11 mouse cellular contexts compared by ENCODE assay signal in the genomic region with DNA sequence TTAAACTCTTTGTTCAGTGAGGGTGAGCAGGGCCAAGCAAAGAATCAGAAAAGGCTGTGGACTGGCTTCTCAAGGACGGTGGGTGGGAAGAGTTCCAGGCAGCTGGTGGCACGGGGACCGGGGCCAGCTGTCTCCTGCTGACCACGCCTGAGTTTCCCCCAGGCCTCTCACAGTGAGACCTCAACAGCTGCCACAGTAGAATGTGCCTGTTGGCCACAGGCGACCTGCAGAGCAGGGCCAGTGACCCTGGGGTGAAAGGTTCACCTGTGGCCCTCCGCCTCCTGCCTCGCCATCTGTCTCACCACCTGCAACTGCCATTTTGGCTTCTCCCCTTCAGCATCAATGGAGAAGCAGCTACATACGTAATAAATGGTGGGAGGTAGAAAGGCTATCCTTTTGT. TPM values are rescaled to one million over a fixed set of nuclear protein-coding genes. Genes with fewer than 3 reads are reported as not detected.
A peak's percentile ranks its signal among the peaks of the same experiment; 100 is the strongest.
DNase-seq lines count a peak whose midpoint lies in the region; ATAC-seq lines count a peak whose summit lies in the region.
"Had no signal": no experiment of that assay in that cellular context is flagged by ENCODE, and none has a peak within 500 bp of the region (broad histone marks: within the 10 kb centered on the region; RNA-seq: fewer than 3 reads in every experiment).

No protein-coding gene starts in this region.

- 28% methylated on average over 8 of the region's 8 CpGs for WGBS in hindbrain, embryonic 10.5 days
- 30% methylated on average over 8 of the region's 8 CpGs for whole genome bisulfite sequencing in hindbrain, embryonic 14.5 days
- 37% methylated on average over 7 of the region's 8 CpGs for WGBS in neural tube, embryonic 11.5 days

- peaks cover 79% of the 10 kb centered on the region for H3K4me1 ChIP-seq in hindbrain, embryonic 10.5 days (replicated peaks)
- H3K4me1 ChIP-seq in hindbrain, embryonic 14.5 days (replicated peaks; ENCODE audit: control insufficient read depth, insufficient read depth, low read length) = peaks cover 4% of the 10 kb centered on the region; the same call in 1 of the 2 replicates
- H3K4me1 ChIP-seq in neural tube, embryonic 11.5 days (ENCODE audit: control insufficient read depth, insufficient read depth, low read length) = peaks cover 6% of the 10 kb centered on the region; the same call in 1 of the 2 replicates

- peak overlapping the region; percentile 82 for H3K27ac ChIP-seq in hindbrain, embryonic 10.5 days
- H3K27ac ChIP-seq in hindbrain, embryonic 14.5 days = no peak overlapping the region
- peak overlapping the region; percentile 34; the same call in 1 of the 2 replicates for H3K27ac ChIP-seq in neural tube, embryonic 11.5 days (ENCODE audit: low read depth, low read length)
- H3K27ac ChIP-seq: heart, adult 2 months; liver, embryonic 14.5 days had no signal

- no peaks in the 10 kb centered on the region for H3K27me3 ChIP-seq in hindbrain, embryonic 10.5 days (ENCODE audit: insufficient read depth, poor library complexity, severe bottlenecking)
- no peaks in the 10 kb centered on the region for H3K27me3 ChIP-seq in hindbrain, embryonic 14.5 days (ENCODE audit: control insufficient read depth, insufficient read depth, low read length)
- no peaks in the 10 kb centered on the region for H3K27me3 ChIP-seq in neural tube, embryonic 11.5 days (ENCODE audit: control insufficient read depth, insufficient read depth, low read length)

- no peak overlapping the region for H3K9ac ChIP-seq in hindbrain, embryonic 14.5 days
- H3K9ac ChIP-seq in neural tube, embryonic 11.5 days (ENCODE audit: low read length) = no peak overlapping the region
- H3K9ac ChIP-seq: liver, embryonic 14.5 days had no signal

- 0 out of 2 replicates have a peak, but pooled peaks cover 4% of the 10 kb centered on the region for H3K36me3 ChIP-seq in hindbrain, embryonic 10.5 days
- no peaks in the 10 kb centered on the region for H3K36me3 ChIP-seq in hindbrain, embryonic 14.5 days (replicated peaks; ENCODE audit: control insufficient read depth, insufficient read depth)
- H3K36me3 ChIP-seq in neural tube, embryonic 11.5 days (ENCODE audit: control insufficient read depth, insufficient read depth, low read length) = no peaks in the 10 kb centered on the region

- no peaks in the 10 kb centered on the region for H3K9me3 ChIP-seq in hindbrain, embryonic 10.5 days
- H3K9me3 ChIP-seq in hindbrain, embryonic 14.5 days (ENCODE audit: control insufficient read depth, low read length) = no peaks in the 10 kb centered on the region
- no peaks in the 10 kb centered on the region for H3K9me3 ChIP-seq in neural tube, embryonic 11.5 days (ENCODE audit: control insufficient read depth, low read length)

- ATAC-seq in hindbrain, embryonic 14.5 days (ENCODE audit: low FRiP score) = no peak
- no peak for ATAC-seq in neural tube, embryonic 11.5 days (ENCODE audit: insufficient read depth, low FRiP score, low TSS enrichment)

- no peak overlapping the region for H3K4me3 ChIP-seq in hindbrain, embryonic 10.5 days
- H3K4me3 ChIP-seq in hindbrain, embryonic 14.5 days (replicated peaks; ENCODE audit: low read length) = no peak overlapping the region
- no peak overlapping the region for H3K4me3 ChIP-seq in neural tube, embryonic 11.5 days (ENCODE audit: low read depth, low read length)
- H3K4me3 ChIP-seq: heart, adult 2 months had no signal

- DNase-seq in hindbrain, embryonic 10.5 days (ENCODE audit: low spot score) = peak; percentile 70
- no peak for DNase-seq in hindbrain, embryonic 14.5 days (ENCODE audit: low spot score)
- peak; percentile 68 to 69 for DNase-seq in cerebellum, adult 18-20 months
- peak; percentile 71 to 75 for DNase-seq in cerebellum, postnatal 25 days
- peak; percentile 40 for DNase-seq in neural tube, embryonic 11.5 days (ENCODE audit: low spot score)
- no peak for DNase-seq in kidney, postnatal 10 days
- DNase-seq in ovary, adult 18-20 months (ENCODE audit: low spot score) = no peak
- DNase-seq: heart, adult 2 months; heart, postnatal 36 days; thymus, adult 18-20 months had no signal

- no peak overlapping the region for H3K4me2 ChIP-seq in hindbrain, embryonic 14.5 days (replicated peaks)
- no peak overlapping the region for H3K4me2 ChIP-seq in neural tube, embryonic 11.5 days (ENCODE audit: low read depth)

RNA-seq across cellular contexts. Expression of gene Eya2, which starts 35.1 kb away (rescaled TPM):
- polyA plus RNA-seq in hindbrain, embryonic 10.5 days (2016; fragmentation: Nextera tagmentation; extraction: Ambion mirVana) = 28.1 and 32.8 TPM in 2 replicates
- 7.9 and 10.0 TPM in 2 replicates for polyA plus RNA-seq in hindbrain, embryonic 14.5 days (2014; fragmentation: Nextera tagmentation; extraction: Ambion mirVana)
- polyA plus RNA-seq in neural tube, embryonic 11.5 days (2014; fragmentation: Nextera tagmentation; extraction: Ambion mirVana) = 25.6 and 29.6 TPM in 2 replicates

Comparison
In these comparisons a context has a peak if more than half of its experiments do, and no peak if none do; other contexts are left out.
1. DNase-seq: peak in hindbrain, embryonic 10.5 days (single experiment), cerebellum, adult 18-20 months (2 of 2), cerebellum, postnatal 25 days (2 of 2) and neural tube, embryonic 11.5 days (single experiment); none in hindbrain, embryonic 14.5 days (single experiment), kidney, postnatal 10 days (single experiment) and ovary, adult 18-20 months (single experiment).